Mouse (Mus musculus): ENCODE data around the gene Mark3. TPM values are rescaled to one million over a fixed set of nuclear protein-coding genes. Genes with fewer than 3 reads are reported as not detected.

Gene Mark3
- total RNA-seq (2023; ENCODE audit: inconsistent age), result 78.0 to 91.5 TPM (median 82.6 TPM) in 4 replicates

GRCm38 (mm10) chr12:111574074-111574886, at the start of gene Mark3:
Mark3 (plus strand) TSS chr12:111574523.

GRCm38 (mm10) chr12:111537796-111538291, 36.5 kb upstream of the Mark3 start, which contains the start of gene Eif5:
Eif5 (plus strand) TSS chr12:111538016.

DNA sequence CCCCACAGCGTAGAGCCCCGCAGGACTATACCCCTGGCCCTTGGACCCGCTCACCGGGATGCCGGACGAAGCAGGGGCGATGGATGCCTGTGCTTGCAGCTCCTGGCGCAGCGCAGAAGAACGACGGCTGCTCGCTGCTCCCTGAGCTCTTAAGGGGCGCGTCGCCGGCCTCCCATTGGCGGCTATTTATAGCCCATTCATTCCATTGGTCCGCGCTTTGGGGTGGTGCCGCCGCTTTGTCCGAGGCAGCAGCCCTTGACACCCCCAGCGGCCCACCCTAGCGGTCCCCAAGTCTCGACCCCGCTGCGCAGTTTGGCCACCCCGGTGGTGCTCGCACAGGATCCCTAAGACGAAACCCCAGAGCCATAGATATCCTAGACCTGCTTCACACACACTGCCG, 97.9 kb downstream of the Mark3 start, which contains the start of gene Ckb:
Gene Ckb, minus strand, starts transcription at position 163 of the 400 bp plus-strand sequence.

GRCm38 (mm10) chr12:111677882-111678669, 103.8 kb downstream of the Mark3 start, which contains the start of gene Trmt61a:
Trmt61a (plus strand) TSS chr12:111678105.

Other genes with a start within 250 kb of the Mark3 start
- 9.8 to 11.8 TPM (median 11.0 TPM) in 4 replicates for gene Cdc42bpb, start 196.8 kb upstream of the Mark3 start, total RNA-seq (2023; ENCODE audit: inconsistent age)
- not detected in 4 replicates for gene Lbhd2, start 167.7 kb upstream of the Mark3 start, total RNA-seq (2023; ENCODE audit: inconsistent age)
- not detected in 4 replicates for gene Exoc3l4, start 157.5 kb upstream of the Mark3 start, total RNA-seq (2023; ENCODE audit: inconsistent age)
- gene Tnfaip2, start 132.1 kb upstream of the Mark3 start, total RNA-seq (2023; ENCODE audit: inconsistent age), result 1.9 to 6.4 TPM (median 4.6 TPM) in 4 replicates
- not detected in 4 replicates for gene Gm266, start 88.7 kb upstream of the Mark3 start, total RNA-seq (2023; ENCODE audit: inconsistent age)
- 1,143 to 1,183 TPM (median 1,153 TPM) in 4 replicates for gene Eif5, start 36.5 kb upstream of the Mark3 start, total RNA-seq (2023; ENCODE audit: inconsistent age)
- gene Ckb, start 97.8 kb downstream of the Mark3 start, total RNA-seq (2023; ENCODE audit: inconsistent age), result 1.2 to 2.4 TPM (median 1.6 TPM) in 4 replicates
- gene Trmt61a, start 103.6 kb downstream of the Mark3 start, total RNA-seq (2023; ENCODE audit: inconsistent age), result 14.8 to 18.2 TPM (median 15.2 TPM) in 4 replicates
- gene Bag5, start 138.7 kb downstream of the Mark3 start, total RNA-seq (2023; ENCODE audit: inconsistent age), result 21.4 to 29.7 TPM (median 22.3 TPM) in 4 replicates
- gene Apopt1, start 138.7 kb downstream of the Mark3 start, total RNA-seq (2023; ENCODE audit: inconsistent age), result 22.4 to 28.0 TPM (median 25.9 TPM) in 4 replicates
- 61.8 to 71.7 TPM (median 69.0 TPM) in 4 replicates for gene Klc1, start 184.3 kb downstream of the Mark3 start, total RNA-seq (2023; ENCODE audit: inconsistent age)
- 1.2 to 3.9 TPM (median 2.6 TPM) in 4 replicates for gene Xrcc3, start 239.3 kb downstream of the Mark3 start, total RNA-seq (2023; ENCODE audit: inconsistent age)
- 1.6 to 3.4 TPM (median 2.1 TPM) in 4 replicates for gene Zfyve21, start 239.6 kb downstream of the Mark3 start, total RNA-seq (2023; ENCODE audit: inconsistent age)

Data from B cell, adult (primary cell).